Mouse (Mus musculus) heart, embryonic 14.5 days (tissue): ENCODE results near the gene Rap2a. TPM values are rescaled to one million over a fixed set of nuclear protein-coding genes. Genes with fewer than 3 reads are reported as not detected.
A peak's percentile ranks its signal among the peaks of the same experiment; 100 is the strongest.

ENCODE experiments used
- ATAC-seq: fragments of 200-750 bp; cut with Nextera tagmentation; 2 replicates; pipeline ENCODE4 v1.8.0; 2017; ENCODE audit warnings: low read depth, moderate TSS enrichment; ENCODE audit not compliant: insufficient number of reproducible peaks, insufficient read depth, low FRiP score
- H3K27ac ChIP-seq, 2 experiments: fragments of 200-500 bp in 1 of 2; fragments of 300-500 bp in 1 of 2; sonication (generic) in 1 of 2; replicated peaks in 1 of 2; 2 replicates each; pipeline ENCODE4 v1.5.1; 2012 to 2014; ENCODE audit warnings: low read depth in 2 of 2, low read length in 2 of 2, control low read depth in 1 of 2, mild to moderate bottlenecking in 1 of 2, mixed read lengths in 1 of 2; ENCODE audit not compliant: control insufficient read depth in 1 of 2, insufficient read depth in 1 of 2
- H3K27me3 ChIP-seq: fragments of 300-500 bp; sonication (generic); 2 replicates; pipeline ENCODE4 v1.6.1; 2014; ENCODE audit warnings: mild to moderate bottlenecking, low read length, control low read depth; ENCODE audit not compliant: control insufficient read depth, insufficient read depth
- H3K36me3 ChIP-seq: fragments of 300-500 bp; sonication (generic); 2 replicates; pipeline ENCODE4 v1.6.1; 2014; ENCODE audit warnings: mild to moderate bottlenecking, control low read depth, low read length, mixed read lengths; ENCODE audit not compliant: control insufficient read depth, insufficient read depth
- H3K4me1 ChIP-seq, 2 experiments: fragments of 200-500 bp in 1 of 2; fragments of 300-500 bp in 1 of 2; sonication (generic) in 1 of 2; 2 replicates each; pipeline ENCODE4 v1.6.1; 2012 to 2014; ENCODE audit warnings: low read length in 2 of 2, control low read depth in 1 of 2, mixed read lengths in 1 of 2; ENCODE audit not compliant: control insufficient read depth in 2 of 2, insufficient read depth in 2 of 2
- H3K4me2 ChIP-seq: fragments of 300-500 bp; sonication (generic); 2 replicates; pipeline ENCODE4 v1.6.1; 2014; ENCODE audit warnings: mild to moderate bottlenecking, low read length
- H3K4me3 ChIP-seq, 2 experiments: fragments of 200-500 bp in 1 of 2; fragments of 300-500 bp in 1 of 2; sonication (generic) in 1 of 2; 2 replicates each; pipeline ENCODE4 v1.5.1; 2012 to 2014; ENCODE audit warnings: low read length in 2 of 2, mild to moderate bottlenecking in 2 of 2, control low read depth in 1 of 2, low read depth in 1 of 2, moderate library complexity in 1 of 2; ENCODE audit not compliant: control insufficient read depth in 1 of 2, insufficient read depth in 1 of 2
- H3K9ac ChIP-seq: fragments of 300-500 bp; sonication (generic); 2 replicates; pipeline ENCODE4 v1.6.1; 2014; ENCODE audit warnings: mild to moderate bottlenecking, low read length
- H3K9me3 ChIP-seq: fragments of 300-500 bp; sonication (generic); 2 replicates; pipeline ENCODE4 v1.6.1; 2016; ENCODE audit warnings: low read length, control low read depth; ENCODE audit not compliant: control insufficient read depth
- WGBS: fragments of 180-500 bp; shearing (Covaris S2); extraction: QIAGEN DNeasy Blood & Tissue Kit; methylation state at CpG from one replicate; pipeline ENCODE4 v1.1.7; 2014; 5-methylcytosine and 5-hydroxymethylcytosine counted together
- polyA plus RNA-seq: library from polyadenylated mRNA; unstranded; fragments of >200 nt; fragmentation: Nextera tagmentation; extraction: Ambion mirVana; gene quantifications from 2 replicates; pipeline ENCODE4 v1.2.1, GENCODE M21; 2014

The Rap2a gene
- 14.5 and 14.9 TPM in 2 replicates for polyA plus RNA-seq

DNA sequence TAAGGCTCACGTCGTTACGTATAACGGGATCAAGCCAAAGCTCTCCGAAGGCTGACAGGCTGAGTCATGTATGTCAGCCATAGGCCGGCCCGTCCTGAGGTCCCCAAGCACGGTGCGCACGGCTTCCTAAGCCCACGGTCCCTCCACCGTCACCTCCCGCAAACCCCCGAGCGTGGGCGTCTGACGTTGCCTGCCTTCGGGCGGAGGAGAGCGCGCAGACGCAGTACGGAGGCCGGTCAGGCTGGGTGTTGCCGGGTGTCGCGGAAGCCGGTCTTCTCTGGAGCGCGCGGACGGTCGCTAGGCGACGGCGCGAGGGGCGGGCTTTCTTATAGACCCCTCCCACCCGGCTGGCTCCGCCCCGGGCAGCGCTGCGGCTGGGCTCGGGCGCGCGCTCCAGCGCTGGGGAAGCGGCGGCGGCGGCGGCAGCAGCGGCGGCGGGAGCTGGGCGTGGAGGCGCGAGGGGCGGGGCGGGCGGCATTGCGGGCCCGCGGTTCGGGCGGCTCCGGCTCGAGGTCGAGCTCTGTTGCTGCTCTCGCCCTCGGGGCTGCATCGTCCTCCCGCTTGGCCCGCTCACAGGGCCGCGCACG lies at the start of gene Rap2a:
TSS of gene Rap2a (plus strand) at position 463 of the 587 bp plus-strand sequence.
- H3K36me3 ChIP-seq = peaks cover 6% of the 10 kb centered on the region; the same call in 1 of the 2 replicates
- peak within 1 kb of the TSS; percentile 92 for H3K9ac ChIP-seq
- no peaks in the 10 kb centered on the region for H3K27me3 ChIP-seq
- H3K4me2 ChIP-seq = peak within 1 kb of the TSS; percentile 73
- peak; percentile 90 for ATAC-seq
- H3K4me1 ChIP-seq = peaks cover 3 to 7% of the 10 kb centered on the region in 2 experiments; a peak in 1 of 4 replicates
- peak within 1 kb of the TSS; percentile 70 to 80 for H3K4me3 ChIP-seq
- under 1% methylated on average over 60 of the region's 78 CpGs for WGBS
- peak within 1 kb of the TSS; percentile 90 to 96 for H3K27ac ChIP-seq
- H3K9me3 ChIP-seq = no peaks in the 10 kb centered on the region

DNA sequence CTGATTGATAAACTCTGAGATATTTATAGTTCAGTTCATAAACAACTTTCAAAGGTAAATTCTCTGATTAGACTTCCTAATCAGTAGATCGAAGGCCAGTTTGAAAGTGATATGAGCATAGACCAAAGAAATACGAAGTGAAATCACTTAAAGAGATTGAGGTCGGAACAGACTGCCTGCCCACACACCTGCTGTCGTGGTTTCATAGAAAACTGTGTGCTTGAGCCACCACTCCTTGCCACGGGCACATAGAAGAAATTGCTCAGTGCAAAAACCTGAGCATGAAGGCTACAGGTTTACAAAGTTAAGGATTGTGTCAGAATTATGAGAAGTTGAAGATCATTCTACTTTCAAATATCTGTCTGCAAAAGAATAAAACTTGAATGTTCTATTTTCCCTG lies 49.7 kb upstream of the Rap2a start:
- H3K4me1 ChIP-seq = no peaks in the 10 kb centered on the region
- ATAC-seq = no peak
- WGBS = 91% methylated on average over 5 of the region's 5 CpGs
- no peaks in the 10 kb centered on the region for H3K27me3 ChIP-seq
- H3K27ac ChIP-seq = no peak overlapping the region
- H3K9me3 ChIP-seq = peaks cover 7% of the 10 kb centered on the region
- no peak overlapping the region for H3K4me2 ChIP-seq
- peaks cover 53% of the 10 kb centered on the region for H3K36me3 ChIP-seq
- H3K4me3 ChIP-seq = no peak overlapping the region
- no peak overlapping the region for H3K9ac ChIP-seq

DNA sequence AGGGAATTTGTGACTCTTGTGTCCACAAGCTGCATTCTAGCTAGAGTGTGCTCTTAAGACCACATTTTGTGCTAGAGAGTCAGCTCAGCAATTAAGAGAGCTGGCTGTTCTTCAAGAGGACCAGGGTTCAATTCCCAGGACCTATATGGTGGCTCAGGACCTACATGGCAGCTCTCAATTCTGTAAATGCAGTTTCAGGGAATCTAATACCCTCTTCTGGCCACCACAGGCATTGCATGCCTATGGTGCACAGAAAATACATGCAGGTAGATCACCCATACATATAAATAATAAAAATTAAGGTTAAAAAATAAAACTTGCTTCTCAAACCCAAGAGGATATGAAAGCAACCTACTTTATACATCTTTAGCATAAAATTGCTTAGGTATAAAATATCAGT lies 45.5 kb upstream of the Rap2a start:
- H3K36me3 ChIP-seq = peaks cover 37% of the 10 kb centered on the region
- no peak for ATAC-seq

DNA sequence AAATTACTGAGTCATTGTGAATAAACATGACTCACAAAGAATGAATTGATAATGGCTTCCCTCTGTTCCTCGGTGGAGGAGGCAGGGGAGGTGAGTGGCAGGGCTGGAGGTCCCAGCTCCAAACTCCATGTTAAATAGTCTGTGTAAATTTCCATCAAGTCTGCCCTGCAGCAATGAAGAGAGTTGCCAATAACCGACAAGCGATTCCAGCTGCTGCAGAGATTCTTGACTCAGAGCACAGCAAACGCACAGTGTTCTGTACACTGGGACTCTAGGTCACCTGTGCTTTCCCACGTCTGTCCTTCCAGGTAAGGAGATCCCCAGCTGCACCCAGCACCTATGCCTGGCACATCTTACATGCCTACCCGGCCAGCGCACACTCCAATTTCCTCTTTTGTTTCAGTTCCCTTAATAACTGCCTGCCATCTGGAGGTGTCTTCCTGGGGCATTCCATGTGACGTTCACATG lies 44.3 kb upstream of the Rap2a start:
- no peaks in the 10 kb centered on the region for H3K4me1 ChIP-seq
- no peaks in the 10 kb centered on the region for H3K9me3 ChIP-seq
- no peak for ATAC-seq
- no peak overlapping the region for H3K9ac ChIP-seq
- no peak overlapping the region for H3K4me3 ChIP-seq
- H3K27ac ChIP-seq = no peak overlapping the region
- no peaks in the 10 kb centered on the region for H3K27me3 ChIP-seq
- no peak overlapping the region for H3K4me2 ChIP-seq
- peaks cover 34% of the 10 kb centered on the region for H3K36me3 ChIP-seq
- 82% methylated on average over 8 of the region's 8 CpGs for WGBS

More for the DNA sequence above, 45.5 kb upstream of the Rap2a start:
- H3K27ac ChIP-seq = no peak overlapping the region
- H3K4me3 ChIP-seq = no peak overlapping the region
- no peaks in the 10 kb centered on the region for H3K9me3 ChIP-seq
- no peak overlapping the region for H3K4me2 ChIP-seq
- no peak overlapping the region for H3K9ac ChIP-seq
- H3K27me3 ChIP-seq = no peaks in the 10 kb centered on the region
- no peaks in the 10 kb centered on the region for H3K4me1 ChIP-seq

DNA sequence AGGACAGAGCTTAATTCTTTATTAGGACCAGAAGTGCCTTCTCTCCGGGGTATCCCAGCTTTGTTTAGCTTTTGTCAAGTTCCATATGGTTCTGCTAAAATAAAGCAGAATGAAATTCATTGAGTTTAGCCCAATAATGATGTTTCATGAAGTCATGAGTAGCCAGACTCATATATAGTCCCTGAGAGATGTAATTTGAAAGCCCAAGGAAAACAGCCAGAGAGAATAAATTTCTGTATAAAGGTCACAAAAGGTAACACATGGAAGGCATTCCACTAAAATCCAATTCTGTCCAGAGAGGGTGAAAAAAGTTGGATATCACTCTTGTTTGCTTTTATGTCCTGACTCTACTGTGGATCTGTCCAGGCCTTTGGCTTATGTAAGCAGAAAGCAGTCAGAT lies 43.4 kb upstream of the Rap2a start:
- 90% methylated on average over 1 of the region's 1 CpGs for WGBS
- H3K36me3 ChIP-seq = peaks cover 26% of the 10 kb centered on the region
- ATAC-seq = no peak

DNA sequence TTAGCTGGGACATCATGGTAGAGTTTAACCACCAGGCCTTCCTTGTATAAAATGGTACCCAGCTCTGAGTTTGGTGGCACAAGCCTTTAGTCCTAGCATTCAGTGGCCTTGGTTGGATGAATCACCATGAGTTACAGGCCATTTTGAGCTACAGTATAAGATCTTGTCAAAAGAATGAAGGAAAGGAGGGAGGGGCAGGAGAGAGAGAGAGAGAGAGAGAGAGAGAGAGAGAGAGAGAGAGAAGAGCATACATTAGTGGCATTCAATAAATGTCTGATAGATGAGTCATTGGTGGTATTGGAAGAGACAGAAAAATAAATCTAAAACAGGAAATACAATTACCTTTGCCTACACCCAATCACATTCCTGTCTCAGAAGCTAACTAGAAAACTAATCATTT lies 37.5 kb upstream of the Rap2a start:
- Histone ChIP-seq H3K4me3 (no peak overlapping the region), H3K4me1 (no peaks in the 10 kb centered on the region), H3K27ac (no peak overlapping the region), H3K9ac (no peak overlapping the region), H3K36me3 (peaks cover 8% of the 10 kb centered on the region; the same call in 1 of the 2 replicates), H3K4me2 (no peak overlapping the region), H3K9me3 (no peaks in the 10 kb centered on the region), H3K27me3 (no peaks in the 10 kb centered on the region)
- ATAC-seq = no peak

More for the DNA sequence above, 43.4 kb upstream of the Rap2a start:
- H3K27me3 ChIP-seq = no peaks in the 10 kb centered on the region
- H3K4me3 ChIP-seq = no peak overlapping the region
- H3K4me2 ChIP-seq = no peak overlapping the region
- no peaks in the 10 kb centered on the region for H3K4me1 ChIP-seq
- H3K9me3 ChIP-seq = no peaks in the 10 kb centered on the region
- no peak overlapping the region for H3K27ac ChIP-seq
- H3K9ac ChIP-seq = no peak overlapping the region

DNA sequence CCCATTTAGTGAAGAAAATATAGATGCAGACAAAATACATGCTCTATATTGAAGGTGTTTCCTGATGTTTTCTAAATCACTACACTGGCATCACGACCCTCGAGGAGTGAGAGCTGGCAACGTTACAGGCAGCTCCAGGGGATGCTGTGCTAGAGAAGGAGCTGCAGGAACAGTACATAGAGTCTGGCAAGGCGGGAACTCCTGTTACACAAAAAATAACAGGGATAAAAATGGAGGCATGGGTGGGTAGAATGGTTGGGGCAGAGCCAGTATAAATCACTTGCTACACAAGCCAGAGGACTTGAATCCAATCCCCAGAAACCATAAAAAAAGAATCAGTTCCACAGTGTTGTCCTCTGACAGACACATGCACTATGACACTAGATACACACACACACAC lies 37.0 kb upstream of the Rap2a start:
- Histone ChIP-seq H3K9ac (no peak overlapping the region), H3K36me3 (peaks cover 3% of the 10 kb centered on the region; the same call in 1 of the 2 replicates), H3K4me1 (no peaks in the 10 kb centered on the region), H3K9me3 (no peaks in the 10 kb centered on the region), H3K4me3 (no peak overlapping the region), H3K27ac (no peak overlapping the region), H3K4me2 (no peak overlapping the region), H3K27me3 (no peaks in the 10 kb centered on the region)
- 82% methylated on average over 4 of the region's 4 CpGs for WGBS
- ATAC-seq = no peak

DNA sequence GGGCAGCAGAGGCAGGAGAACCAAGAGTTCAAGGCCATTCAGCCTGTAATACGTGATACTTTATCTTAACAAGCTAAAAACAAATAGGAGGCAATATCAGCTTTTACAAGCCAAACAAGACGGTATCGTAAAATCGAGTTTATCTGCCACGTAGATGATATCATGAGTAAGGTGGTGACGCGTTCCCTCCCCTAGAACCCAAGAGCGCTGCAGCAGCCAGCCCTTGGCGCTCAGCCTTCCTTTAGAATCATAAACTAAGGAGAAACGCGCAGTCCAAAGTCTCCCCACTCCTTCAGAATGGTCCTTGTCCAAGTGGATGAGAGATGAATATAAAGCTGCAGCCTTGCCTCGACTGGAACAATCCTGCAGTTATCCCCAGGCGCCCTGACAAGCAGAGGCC lies 36.4 kb upstream of the Rap2a start:
- Histone ChIP-seq H3K36me3 (peaks cover 2% of the 10 kb centered on the region; the same call in 1 of the 2 replicates), H3K9me3 (no peaks in the 10 kb centered on the region), H3K27me3 (no peaks in the 10 kb centered on the region), H3K27ac (no peak overlapping the region), H3K4me2 (no peak overlapping the region), H3K4me1 (no peaks in the 10 kb centered on the region), H3K4me3 (no peak overlapping the region), H3K9ac (no peak overlapping the region)
- 89% methylated on average over 13 of the region's 13 CpGs for WGBS
- ATAC-seq = no peak
